Mouse (Mus musculus) bone marrow, adult 2 months (tissue): ENCODE measurements around the gene 1700012B07Rik.

Experiments
- CTCF ChIP-seq: fragments of 200-500 bp; IDR thresholded peaks from 2 replicates; pipeline ENCODE4 v1.5.1; 2011; ENCODE audit warnings: low read length, control low read depth; ENCODE audit not compliant: control insufficient read depth, insufficient read depth
- POLR2A ChIP-seq: fragments of 200-500 bp; IDR thresholded peaks from 2 replicates; pipeline ENCODE4 v1.6.1; 2011; ENCODE audit warnings: low read depth, mild to moderate bottlenecking, control low read depth, low read length, borderline replicate concordance; ENCODE audit not compliant: control insufficient read depth

GRCm38 (mm10) chr11:109859441-109859840 is 31.6 kb upstream of the 1700012B07Rik start:
- TF ChIP-seq CTCF, result no peak
- TF ChIP-seq POLR2A, result no peak
